Mouse (Mus musculus) heart, postnatal 25 days (tissue): ENCODE data around the gene Clstn1. TPM values are rescaled to one million over a fixed set of nuclear protein-coding genes. Genes with fewer than 3 reads are reported as not detected.

Experiments used
- DNase-seq: peaks from one replicate; pipeline ENCODE4 v3.0.0; 2022; ENCODE audit warnings: low spot score
- intact Hi-C: fragments of 180-260 bp; cut with DNase I; formaldehyde crosslinking; loops from one replicate; pipeline ENCODE4 v1.15.1; 2025
- total RNA-seq, 2 experiments: library from RNA; stranded (reverse); gene quantifications; 2 replicates each; pipeline ENCODE4 v1.2.3; 2021

Gene Clstn1
- total RNA-seq, 2 experiments from 2014 or later = 80.7 to 84.0 TPM

DNA sequence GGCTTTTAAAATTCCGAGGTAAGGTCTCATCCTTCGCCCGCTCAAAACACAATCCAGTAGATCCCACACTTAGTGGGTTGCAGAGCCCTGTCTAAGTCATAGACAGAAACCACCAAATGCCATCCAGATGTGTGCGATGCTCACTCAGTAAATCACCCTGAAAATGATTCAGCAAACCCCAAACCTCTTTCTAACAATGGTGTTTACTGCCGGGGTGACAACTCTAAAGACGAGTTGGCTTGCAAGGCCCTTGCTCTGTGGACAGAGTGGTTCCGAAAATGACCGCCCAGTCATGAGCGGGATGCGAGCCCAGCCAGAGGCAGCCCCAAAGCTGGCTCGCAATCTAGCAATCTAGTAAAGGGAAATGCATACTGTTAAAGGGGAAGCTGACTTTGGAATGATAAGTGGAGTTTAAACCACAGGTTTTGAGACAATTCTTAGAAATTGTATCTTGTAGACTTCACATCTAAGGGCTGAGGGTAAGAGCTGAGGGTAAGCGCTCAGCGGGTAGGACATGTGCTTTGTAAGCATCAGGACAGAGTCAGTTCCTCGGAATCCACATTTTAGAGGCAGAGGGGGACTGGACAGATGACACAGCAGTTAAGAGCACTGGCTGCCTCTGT lies 75.8 kb downstream of the Clstn1 start:
- DNase-seq = no peak
- intact Hi-C loops = no loop called here

DNA sequence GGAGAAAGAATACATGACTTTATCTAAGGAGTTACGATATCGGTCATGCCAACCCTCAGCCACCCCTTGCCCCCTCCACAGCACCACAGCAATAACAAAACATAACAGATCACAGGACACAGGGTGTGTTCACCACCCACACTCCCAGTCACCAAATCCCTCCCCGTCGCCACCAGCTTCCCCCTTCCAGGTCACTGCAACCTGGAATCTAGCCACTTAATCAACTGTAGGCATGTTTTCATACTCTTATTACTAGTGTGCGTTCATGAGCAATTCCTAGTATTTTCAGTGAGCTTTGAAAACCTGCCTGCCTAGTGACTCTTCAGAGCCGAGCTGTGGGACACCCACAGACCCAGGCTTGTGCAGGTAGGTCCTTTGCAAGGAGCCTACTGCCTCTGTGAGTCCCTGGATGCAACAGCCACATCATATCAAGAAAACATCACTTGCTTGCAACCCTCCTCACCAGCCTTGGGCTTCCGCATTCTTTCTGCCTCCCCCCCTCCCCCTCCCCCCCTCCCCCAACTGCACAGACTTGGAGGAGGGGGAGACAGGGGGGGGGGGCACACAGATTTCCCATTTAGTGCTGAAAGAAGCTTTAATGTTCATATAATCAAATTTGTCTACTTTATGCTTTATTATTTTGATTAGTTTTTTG lies 77.7 kb downstream of the Clstn1 start:
- intact Hi-C loops = no loop called here
- DNase-seq = no peak

DNA sequence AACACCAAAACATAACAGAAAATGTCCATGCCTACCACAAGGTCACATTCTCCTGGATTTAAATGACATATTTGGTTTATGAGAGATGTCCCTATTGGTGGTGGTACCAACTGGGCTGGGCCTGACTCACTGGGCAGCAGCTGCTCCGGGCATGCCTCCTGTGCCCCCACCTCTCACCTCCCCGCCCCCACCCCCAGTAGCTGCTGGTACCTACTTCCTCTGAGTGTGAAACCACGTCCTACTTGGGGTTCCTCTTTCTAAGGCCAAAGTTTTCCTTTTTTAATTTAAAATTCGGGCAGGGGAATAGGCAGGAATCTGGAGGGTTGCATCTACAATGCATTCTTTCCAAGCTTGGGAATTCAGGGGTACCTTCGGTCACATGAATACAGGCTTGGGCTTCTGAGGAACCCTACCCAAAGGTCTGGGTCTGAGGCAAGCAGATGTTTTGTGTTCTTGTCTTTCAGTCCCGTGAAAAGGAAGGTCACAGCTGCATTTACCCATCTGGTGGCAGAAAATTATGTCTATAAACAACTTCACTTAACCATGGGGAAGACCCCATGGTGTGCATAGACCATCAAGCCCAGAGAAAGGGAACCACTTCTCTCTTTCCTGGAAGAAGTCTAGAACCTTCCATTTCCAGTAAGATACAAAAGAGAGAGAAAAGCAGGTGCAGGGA lies 78.9 kb downstream of the Clstn1 start:
- intact Hi-C loops = no loop called here

DNA sequence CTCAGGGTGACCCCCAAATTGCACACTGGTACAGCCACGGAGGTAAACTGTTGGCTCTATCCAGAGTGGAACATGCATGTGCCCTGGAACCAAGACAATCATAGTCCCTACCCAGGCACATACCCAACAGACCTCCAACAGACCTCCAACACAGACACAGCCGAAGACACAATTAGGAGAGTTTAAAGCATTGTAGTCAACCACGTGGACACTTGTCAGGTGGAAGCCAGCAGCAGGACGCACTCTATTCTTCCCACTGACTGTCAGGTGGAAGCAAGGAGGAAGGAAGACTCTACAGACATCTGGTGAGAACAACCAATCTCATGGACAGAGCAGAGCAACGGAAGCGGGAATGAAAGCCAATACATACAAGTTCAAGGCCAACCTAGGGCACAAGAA lies 79.4 kb downstream of the Clstn1 start:
- DNase-seq = no peak
- intact Hi-C loops = no loop called here

More for the DNA sequence above, 78.9 kb downstream of the Clstn1 start:
- no peak for DNase-seq

DNA sequence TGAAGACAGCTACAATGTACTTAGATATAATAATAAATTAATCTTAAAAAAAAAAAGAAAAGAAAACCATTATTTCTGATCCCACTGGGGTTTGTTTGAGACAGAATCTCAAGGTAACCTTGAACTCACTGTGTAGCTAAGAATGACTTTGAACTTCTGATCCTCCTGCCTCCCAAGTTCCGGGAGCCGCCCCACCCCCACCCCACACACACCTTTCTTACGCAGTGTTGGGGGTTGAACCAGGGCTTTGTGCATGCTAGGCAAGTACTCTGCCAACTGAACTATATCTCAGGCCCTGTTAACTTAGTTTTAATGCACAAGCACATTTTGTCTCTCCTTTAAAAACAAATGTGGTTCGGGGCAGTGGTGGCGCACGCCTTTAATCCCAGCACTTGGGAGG lies 84.9 kb downstream of the Clstn1 start:
- DNase-seq = no peak
- intact Hi-C loops = no loop called here

DNA sequence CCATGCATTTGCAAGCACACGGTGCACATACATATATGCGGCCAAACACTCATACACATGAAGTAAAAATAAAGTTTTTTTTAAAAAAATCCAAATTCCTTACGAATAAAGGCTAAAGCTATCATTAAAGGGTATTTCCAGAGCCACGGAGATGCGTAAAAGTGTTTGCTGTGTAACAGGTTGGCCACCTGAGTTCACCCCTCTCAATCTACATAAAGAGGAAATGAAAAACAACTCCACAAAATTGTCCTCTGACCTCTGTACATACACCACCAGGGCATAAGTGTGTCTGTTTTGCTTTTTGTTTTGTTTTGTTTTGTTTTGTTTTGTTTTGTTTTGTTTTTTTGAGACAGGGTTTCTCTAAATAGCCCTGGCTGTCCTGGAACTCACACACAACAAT lies 86.5 kb downstream of the Clstn1 start:
- intact Hi-C loops = no loop called here

DNA sequence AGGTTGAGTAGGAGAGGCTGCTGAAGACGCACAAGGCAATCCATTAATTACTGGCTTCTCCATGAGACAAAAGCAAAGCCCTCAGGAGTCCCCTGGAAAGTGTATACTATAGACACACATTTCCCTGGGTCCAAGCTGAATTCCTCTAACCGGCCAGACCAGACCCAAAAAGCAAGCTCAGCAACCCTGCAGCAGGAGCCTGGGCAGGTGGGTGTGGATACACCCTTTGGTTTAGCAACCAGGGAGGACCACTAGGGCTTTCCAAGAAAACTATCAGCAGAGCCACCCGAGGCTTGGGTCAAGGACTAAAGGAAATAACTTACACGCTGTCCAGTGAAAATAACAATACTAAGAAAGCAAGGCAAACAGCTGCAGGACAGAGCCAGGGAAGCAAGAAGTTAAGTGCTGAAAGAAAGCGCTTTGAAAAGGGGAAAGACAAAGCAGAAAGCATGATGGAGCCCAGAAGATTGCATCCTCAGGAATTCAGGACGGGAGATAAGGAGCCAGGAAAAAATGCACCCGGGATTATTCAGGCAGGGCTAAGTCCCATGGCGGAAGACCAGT lies 88.6 kb downstream of the Clstn1 start:
- no peak for DNase-seq
- intact Hi-C loops = loop anchor here (2.0 kb wide), 1 partner anchor 20 kb away; no protein-coding TSS in a partner anchor

More for the DNA sequence above, 86.5 kb downstream of the Clstn1 start:
- no peak for DNase-seq

DNA sequence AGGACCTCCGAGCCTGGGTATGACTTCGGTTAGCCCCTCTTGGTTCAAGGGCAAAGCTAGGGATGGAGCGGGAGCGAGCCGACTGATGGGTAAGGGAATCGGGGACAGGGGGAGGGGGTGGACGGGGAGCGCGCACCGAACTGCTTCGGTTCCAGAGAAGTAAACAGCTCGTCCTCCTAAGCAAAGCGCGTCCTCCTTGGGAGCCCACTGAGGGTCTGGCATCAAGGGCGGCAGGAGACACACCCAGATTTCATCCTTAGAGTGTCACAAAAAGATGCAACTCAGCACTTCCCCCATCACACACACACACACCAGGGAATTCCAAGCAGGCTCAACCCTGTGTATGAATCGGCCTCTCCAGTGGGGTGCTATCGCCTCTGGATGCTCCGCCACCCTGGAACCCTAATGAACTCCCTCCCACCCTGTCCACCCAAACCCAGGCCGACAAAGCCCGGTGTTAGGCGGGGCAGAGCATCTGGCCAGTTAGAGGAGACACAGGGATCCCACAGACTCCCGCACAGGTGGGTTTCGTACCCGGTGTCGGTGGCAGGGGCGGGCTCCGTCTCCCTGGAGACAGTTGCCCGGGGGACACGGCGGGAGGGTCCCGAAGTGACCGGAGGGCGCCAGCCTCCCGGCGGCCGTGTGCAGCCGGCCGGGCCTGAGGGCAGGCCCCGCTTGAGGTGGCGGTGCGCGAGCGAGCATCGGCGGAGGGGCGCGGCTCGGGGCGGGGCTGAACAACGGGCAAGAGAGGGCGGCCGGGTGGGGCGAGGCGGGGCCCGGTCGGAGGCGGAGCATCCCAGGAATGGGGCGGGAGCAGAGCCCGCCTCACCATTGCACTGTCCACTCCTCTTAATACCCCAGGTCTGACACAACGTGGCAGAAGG lies 89.4 kb downstream of the Clstn1 start:
- DNase-seq = peak; percentile 67

DNA sequence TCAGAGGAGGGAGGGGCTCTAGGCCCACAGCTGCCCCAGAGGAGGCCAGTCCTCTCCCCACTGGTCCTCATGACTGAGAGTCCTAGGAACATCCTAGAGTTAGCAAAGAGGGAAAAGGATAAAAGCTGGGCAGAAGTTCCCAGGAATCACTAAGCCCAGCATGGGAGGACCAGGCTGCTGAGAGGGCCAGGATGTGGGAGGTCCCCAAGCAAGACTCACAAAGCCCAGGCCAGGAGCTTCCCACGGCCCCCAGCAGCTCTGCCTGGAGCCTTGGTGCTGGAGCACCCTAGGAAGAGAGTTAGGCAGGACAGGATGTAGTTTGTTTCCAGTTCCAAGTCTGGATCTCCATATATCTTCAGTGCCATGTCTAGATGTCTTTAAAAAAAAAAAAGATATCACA lies 91.7 kb downstream of the Clstn1 start:
- intact Hi-C loops = no loop called here
- DNase-seq = no peak

More for the DNA sequence above, 89.4 kb downstream of the Clstn1 start:
- intact Hi-C loops = loop anchor here (2.0 kb wide), 1 partner anchor 21 kb away; no protein-coding TSS in a partner anchor

DNA sequence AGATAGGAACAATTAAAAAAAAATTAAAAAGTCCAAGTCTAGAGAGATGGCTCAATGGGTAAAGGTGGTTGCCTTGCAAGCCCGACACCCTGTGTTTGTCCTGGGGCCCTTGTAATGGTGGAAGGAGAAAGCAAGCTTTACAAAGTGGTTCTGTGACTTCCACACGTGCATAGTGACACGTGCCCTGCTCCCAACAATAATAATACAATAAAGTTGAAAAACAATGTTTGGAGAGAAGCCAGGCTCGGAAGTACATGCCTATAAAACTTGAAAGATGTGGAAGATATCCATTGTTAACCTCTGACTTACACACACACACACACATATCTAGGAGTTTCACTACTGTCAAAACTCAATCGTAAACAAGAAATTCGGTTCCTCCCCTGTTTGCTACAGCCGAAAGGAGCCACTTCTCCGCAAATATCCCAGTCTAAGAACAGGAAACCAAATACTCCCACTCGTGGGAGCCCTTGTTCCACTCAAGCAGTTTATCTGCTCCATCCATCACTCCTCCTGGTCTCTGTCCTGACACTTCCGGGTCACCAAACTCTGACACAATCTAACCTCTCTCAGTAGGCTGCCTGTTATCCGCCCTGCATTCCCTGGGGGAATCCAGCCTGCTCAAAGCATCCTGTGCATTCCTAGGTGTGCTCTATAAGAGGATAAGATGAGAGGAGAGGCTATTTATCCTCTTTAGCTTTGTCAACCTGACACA lies 92.9 kb downstream of the Clstn1 start:
- intact Hi-C loops = no loop called here
- no peak for DNase-seq

DNA sequence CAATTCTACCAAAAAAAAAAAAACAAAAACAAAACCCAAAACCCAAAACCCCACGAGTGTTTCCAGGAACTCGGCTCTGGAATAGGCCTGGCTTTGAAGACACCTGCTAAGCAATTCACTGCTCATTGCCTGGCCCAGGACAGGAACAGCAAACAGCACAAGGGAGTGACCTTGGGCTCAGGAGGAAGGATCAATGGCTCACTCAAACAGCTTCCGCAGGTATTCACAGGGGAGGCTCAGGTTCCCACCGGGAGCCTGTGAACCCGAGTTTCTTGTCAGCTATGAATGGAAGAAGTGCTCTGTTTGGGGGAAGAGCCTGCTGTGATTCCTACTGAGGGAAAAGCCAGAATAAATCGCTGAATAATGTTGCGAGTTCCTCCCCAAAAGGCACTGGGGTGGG lies 97.6 kb downstream of the Clstn1 start:
- DNase-seq = no peak
- intact Hi-C loops = no loop called here

DNA sequence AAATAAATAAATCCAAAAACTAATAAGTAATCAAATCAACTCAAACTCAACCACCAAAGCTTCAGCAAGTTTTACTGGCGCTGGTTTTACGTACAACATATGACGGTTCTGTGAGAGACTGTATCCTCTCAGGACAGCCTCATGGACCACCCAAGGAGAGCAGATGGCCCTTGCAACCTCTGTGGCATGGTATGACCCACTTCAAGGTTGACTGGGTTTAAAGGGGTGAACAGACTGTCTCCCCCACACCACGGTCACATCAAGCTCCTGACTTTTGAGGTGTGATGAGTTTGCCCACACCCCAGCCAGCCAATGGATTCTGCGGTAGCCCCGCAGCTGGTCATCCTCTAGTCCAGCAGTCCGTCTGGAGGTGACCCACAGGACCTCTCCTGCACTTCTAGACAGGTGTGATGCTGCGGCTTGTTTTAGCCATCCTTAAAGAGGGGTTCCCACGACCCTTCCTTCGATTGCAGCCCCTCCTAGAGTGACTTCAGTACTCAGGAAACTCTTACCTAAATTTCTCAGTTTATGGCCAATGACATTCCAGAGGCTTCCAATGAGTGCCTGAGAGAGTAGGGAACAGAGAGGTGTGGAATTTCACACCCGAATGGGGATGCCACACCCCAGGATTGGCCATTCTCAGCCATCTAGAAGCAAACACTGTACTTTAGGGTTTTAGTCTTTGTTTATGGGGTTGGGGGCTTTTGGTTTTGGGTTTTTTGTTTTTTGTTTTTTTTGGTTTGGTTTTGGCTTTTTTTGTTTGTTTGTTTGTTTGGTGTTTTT lies 98.8 kb downstream of the Clstn1 start:
- intact Hi-C loops = no loop called here
- DNase-seq = no peak

DNA sequence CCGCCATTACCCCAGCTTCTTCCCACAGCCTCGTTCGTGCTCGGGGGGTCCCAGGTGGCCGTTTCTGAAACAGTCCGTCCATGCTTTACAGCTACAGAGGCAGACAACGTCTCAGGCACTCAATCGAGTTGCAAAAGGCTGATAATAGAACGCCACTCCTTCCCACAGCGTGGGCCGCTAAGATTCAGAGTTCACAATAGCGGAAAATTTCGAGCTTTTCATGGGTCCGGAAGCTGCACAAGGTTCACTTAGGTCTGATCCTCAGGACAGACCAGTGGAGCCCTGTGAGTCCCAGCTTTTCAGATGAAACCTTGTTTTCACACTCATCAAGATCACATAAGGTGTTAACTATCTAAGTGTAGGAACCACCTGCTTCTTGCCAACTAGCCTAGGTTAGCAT lies 102.6 kb downstream of the Clstn1 start:
- DNase-seq = no peak
- intact Hi-C loops = no loop called here

DNA sequence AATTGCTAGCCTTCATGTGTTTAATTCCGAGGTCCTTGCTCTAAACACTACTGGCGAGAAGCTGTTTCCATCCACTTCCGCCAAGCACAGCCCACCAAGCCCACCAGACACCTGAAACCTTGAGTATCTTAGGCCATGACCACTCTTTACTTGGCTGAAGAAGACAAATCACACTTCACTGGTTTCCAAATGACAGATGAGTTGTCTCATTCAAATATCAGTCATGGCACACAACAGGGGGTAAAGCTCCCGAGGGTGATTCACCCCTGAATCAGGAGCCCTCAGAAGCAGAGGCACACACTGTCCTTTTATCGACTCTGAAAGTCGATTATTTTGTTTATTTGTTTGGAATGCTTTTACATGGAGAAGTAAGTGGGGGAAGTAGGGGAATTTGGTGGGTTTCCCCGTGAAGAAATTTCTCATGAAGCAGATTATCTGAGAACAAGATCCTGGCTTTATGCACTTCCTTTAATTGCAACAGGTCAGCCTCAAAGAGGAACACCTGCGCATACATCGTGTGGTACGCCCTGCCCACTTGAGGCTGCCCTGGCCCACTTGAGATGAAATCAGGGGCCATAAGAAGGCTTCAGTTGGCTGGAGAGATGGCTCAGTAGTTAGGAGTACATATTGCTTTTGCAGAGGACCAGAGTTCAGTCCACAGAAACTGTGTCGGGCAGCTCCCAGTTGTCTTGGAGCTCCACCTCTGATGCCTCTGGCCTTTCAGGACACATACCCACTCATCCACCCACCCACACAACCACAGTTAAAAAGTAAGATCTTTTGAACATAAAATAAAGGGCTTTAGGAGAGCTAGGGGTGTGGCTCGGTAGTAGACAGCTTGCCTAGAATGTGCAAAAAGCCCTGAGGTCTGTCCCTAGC lies 103.8 kb downstream of the Clstn1 start:
- DNase-seq = no peak
- intact Hi-C loops = no loop called here

DNA sequence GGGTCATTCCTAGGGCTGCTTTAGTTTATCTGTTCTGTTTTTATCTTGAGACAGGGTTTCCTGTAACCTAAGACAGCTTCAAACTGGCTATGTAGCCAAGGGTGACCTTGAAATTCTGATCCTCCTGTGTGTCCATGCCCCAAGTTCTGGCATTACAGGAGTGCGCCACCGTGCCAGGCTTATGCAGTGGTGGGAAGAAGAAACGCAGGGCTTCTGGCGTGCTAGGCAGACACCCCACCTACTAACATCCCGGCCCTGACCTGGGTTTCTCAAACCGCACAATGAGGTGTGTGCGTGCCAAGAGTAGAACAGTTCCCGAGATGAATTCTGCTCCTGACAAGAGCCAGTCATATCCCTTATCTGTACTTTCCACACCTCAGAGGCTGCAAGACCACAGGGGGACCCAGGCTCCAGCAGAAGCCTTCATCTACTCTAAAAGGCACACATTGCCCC lies 104.6 kb downstream of the Clstn1 start:
- no peak for DNase-seq
- intact Hi-C loops = no loop called here

DNA sequence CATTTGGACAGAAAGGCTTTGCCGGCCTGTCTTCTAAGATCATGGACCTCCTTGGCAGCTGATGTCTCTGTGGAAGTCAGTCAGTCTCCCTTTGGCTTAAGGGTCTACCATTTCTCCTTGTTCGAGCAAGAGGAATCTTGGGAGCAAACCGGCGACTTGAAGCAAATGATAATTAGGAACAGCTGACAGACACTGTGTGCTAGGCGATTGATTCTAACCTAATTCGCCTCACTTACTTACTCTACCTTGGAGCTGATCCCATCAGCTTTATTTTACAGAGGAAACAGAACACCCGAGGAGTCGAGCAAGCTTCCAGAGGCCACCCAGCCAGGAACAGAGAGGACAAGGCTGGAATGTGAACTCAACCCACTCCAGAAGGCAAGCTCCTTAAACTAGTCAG lies 105.1 kb downstream of the Clstn1 start:
- intact Hi-C loops = no loop called here
- DNase-seq = no peak

DNA sequence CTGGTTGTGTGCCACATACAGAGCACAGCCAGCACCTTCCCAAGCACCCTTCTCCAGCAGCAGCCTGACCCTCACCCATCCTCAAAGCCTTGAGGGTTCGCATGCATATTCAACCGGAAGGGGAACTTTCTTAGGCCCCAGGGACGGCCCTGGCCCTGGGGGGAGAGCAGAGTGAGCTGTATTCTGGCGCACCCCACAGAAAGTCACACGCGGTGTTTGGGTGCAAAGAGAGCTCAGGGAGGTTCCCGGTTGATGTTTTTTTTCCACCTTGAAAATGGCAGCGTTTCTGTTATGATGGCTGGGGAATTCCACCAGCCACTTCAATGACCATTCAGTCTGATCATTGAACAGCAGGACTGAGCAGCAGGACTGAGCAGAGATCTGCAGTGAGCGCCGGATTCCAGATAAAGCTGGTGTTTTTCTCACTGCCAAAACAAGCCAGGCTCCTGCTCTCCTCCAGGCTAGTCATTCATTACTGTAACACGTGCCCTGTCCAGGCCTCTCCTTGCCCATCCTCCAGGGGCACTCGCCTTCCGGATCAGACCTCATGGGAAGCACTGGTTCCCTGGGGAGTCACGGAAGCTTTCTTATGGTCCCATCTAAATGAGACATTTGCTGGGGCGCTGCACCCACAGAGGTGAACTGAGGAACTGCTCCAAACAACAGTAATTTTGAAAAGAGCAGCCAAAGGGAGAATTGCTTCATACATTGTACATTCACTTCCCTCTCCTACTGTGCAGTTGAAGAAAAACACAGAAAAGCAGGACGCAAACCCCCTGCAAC lies 110.1 kb downstream of the Clstn1 start:
- no peak for DNase-seq

More for the DNA sequence above, 110.1 kb downstream of the Clstn1 start:
- intact Hi-C loops = no loop called here
